Mouse (Mus musculus) brain, adult 2 months (tissue): ENCODE data around the gene Foxj1.

Experiments
- DNase-seq: peaks from one replicate; pipeline ENCODE4 v3.0.0; 2011; ENCODE audit warnings: low read depth, low spot score

Gene Foxj1

GRCm38 (mm10) chr11:116306126-116306982, 28.8 kb downstream of the Foxj1 start:
- peak; percentile 97 for DNase-seq

DNA sequence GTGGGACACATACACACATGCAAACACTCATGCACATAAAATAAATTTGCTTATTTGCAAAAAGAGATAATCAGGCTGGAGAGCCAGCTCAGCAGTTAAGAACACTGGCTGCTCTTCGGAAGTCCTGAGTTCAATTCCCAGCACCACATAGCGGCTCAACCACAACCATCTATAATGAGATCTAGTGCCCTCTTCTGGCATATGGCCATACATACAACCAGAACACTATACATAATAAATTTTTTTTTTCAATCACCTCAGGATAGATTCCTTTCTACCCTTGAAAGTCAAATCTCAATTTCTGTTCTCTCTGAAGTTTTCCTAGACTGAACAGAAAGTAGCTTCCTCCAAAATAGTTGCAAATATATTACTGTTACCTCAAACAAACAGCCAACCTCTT, 29.8 kb downstream of the Foxj1 start:
- DNase-seq = no peak

DNA sequence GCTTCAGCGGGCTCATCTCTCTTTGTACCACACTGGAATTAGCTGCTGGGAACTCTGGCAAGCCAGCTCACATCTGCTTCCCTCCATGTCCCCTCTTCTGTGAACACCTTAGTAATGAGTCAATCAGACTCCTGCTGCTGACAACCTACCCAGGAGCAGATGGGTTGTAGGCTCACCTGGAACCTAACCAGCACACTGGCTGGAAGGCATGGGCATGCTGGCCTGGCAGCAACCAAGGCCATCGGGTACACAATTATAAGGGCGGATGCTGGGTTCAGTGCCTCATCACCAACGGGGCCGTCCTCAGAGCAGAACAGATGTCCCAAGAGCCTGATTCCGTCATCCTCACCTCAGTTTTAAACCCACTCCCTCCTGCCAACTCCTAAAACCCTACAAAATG, 36.6 kb downstream of the Foxj1 start:
- peak; percentile 94 for DNase-seq

DNA sequence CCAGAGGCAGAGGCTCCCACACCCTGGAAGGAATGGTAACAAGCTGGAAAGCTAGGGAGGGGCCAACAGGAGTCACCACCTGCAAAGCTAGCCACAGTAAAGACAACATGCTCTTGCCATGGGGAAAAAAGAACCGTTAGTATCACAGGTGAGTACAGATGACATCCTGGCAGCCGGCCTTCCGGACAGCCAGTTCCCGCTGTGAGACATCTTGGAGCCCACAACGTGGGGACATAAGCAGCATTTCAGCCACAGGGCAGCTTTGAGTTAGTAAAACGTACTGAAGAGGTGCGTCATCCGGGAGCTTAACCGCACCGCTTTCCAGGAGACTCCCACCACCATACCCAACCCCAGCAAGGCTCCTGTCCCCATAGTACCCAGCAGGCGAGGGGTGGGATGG, 37.0 kb downstream of the Foxj1 start:
- DNase-seq = peak; percentile 75

- DNase-seq = no peak
Measured at GRCm38 (mm10) chr11:116297017-116297416, 38.2 kb downstream of the Foxj1 start.

DNA sequence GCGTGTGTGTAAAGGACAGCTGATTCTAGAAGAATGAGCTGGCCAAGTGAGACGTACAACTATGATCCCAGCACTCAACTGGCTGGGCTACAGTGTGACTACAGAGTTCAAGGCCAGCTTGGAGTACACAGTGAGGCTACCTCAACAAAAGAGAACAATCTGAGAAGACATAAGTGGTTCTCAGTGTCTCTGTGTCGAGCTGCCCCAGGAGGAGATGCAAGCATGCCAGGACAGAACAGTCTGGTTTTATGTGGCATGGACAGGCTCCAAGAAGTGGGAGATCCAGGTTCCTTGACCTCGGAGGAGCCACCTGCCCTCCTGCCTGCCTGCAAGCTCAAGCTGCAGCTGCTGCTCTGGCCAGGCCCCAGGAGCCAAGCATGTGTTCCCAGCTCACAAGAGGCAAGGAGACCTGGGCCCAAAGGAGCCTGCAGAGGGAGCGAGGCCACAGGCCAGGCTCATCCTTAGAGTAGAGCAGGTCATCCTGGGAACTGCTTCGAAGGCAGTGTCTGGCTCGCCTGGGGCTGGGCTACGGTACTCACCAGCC, 38.9 kb downstream of the Foxj1 start:
- peak; percentile 44 for DNase-seq

- peak; percentile 71 for DNase-seq
Measured at GRCm38 (mm10) chr11:116294319-116294718, 40.9 kb downstream of the Foxj1 start.

GRCm38 (mm10) chr11:116293538-116294137, 41.6 kb downstream of the Foxj1 start:
- no peak for DNase-seq

DNA sequence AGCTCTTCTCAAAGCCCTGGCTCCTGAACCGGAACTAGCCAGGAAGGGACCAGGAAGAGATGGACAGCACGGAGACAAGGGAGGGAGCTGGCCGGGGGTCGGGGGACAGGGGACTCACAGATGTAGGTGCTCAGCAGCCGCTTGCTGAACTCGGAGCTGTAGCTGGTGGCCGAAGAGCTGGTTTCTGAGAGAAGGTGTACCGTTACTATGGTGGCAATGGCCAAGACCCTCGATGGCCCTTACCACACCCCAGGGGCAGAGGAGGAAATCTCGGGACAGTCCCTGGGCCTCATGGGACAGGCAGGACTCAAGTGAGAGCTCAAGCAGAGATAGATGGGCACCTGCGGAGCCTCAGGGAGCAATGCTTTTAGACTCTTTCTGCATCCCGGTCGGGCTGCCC, 42.8 kb downstream of the Foxj1 start:
- no peak for DNase-seq

GRCm38 (mm10) chr11:116290556-116290955, 44.6 kb downstream of the Foxj1 start:
- no peak for DNase-seq

GRCm38 (mm10) chr11:116287351-116287750, 47.8 kb downstream of the Foxj1 start:
- no peak for DNase-seq

GRCm38 (mm10) chr11:116285770-116286191, 49.4 kb downstream of the Foxj1 start:
- no peak for DNase-seq

- no peak for DNase-seq
Measured at GRCm38 (mm10) chr11:116283982-116284381, 51.2 kb downstream of the Foxj1 start.

DNA sequence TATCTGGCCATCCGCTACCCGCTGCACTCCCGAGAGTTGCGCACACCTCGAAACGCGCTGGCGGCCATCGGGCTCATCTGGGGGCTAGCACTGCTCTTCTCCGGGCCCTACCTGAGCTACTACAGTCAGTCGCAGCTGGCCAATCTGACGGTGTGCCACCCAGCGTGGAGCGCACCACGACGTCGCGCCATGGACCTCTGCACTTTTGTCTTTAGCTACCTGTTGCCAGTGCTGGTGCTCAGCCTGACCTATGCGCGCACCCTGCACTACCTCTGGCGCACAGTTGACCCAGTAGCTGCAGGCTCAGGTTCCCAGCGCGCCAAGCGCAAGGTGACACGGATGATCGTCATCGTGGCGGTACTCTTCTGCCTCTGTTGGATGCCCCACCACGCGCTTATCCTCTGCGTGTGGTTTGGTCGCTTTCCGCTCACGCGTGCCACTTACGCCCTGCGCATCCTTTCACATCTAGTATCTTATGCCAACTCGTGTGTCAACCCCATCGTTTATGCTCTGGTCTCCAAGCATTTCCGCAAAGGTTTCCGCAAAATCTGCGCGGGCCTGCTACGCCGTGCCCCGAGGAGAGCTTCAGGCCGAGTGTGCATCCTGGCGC, 52.2 kb downstream of the Foxj1 start:
- DNase-seq = no peak

- no peak for DNase-seq
Measured at GRCm38 (mm10) chr11:116282089-116282488, 53.1 kb downstream of the Foxj1 start.

DNA sequence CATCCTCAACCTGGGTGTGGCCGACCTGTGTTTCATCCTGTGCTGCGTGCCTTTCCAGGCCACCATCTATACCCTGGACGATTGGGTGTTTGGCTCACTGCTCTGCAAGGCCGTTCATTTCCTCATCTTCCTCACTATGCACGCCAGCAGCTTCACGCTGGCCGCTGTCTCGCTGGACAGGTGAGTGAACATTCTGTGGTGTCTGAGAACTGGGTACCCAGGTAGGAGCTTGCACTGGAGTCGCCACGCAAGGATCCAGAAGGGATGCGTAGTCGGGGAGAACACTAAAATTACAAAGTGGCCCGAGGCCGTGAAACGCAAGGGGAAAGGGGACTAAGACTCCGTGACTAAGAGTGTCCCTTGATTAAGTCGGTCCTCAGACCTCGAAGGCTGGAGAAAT, 53.5 kb downstream of the Foxj1 start:
- DNase-seq = no peak

DNA sequence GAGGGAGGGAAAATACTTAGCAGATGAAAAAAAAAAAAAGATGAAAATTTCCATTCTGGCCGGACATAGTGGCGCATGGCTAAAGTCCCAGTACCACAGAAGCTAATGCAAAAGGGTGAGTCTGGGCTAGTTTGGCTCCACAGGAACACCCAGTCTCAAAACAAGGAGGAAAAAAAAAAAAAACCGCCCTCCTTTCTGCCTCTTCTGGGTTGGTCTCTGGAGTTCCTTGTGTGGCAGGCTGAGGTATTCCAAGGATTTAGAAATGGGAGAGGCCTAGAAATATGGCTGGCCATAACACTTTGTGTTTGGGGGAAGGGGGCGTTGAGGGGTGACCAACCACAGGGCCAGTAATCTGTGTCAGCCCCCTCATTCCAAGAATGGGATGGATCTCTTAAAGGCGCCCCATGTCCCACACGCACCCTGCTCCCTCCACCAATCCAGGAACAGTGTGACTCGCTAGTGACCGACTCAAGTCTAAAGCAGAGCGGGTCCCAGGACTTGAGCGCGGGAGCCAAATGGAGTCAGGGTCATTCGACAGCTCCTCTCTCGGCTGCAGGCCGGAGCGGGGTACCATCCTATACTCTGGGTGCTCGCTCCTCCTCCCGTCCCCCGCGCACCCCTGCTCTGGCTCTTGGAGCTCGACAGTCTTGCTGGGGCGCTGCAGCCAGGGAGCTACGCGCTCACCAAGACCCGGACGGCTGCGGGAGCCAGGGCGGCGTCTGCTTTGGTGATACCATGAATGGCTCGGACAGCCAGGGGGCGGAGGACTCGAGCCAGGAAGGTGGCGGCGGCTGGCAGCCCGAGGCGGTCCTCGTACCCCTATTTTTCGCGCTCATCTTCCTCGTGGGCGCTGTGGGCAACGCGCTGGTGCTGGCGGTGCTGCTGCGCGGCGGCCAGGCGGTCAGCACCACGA, 54.2 kb downstream of the Foxj1 start, which contains the start of gene Galr2:
TSS of gene Galr2 (plus strand) at position 189 of the 913 bp plus-strand sequence.
- DNase-seq = no peak
